Mouse (Mus musculus): ENCODE results near the gene Rnf217. TPM values are rescaled to one million over a fixed set of nuclear protein-coding genes. Genes with fewer than 3 reads are reported as not detected.

The Rnf217 gene
- 0.55 and 0.67 TPM in 2 replicates for polyA plus RNA-seq (2014; fragmentation: Nextera tagmentation; extraction: Ambion mirVana)

- peak within 1 kb of the TSS; percentile 80 for H3K4me2 ChIP-seq
- no peaks in the 10 kb centered on the region for H3K36me3 ChIP-seq (ENCODE audit: control insufficient read depth, insufficient read depth, low read length)
- H3K9me3 ChIP-seq (ENCODE audit: control insufficient read depth, low read length): no peaks in the 10 kb centered on the region
- H3K27me3 ChIP-seq (replicated peaks; ENCODE audit: control insufficient read depth, insufficient read depth, low read length): peaks cover 24% of the 10 kb centered on the region
- peak; percentile 72 for DNase-seq (ENCODE audit: low spot score)
- H3K27ac ChIP-seq (ENCODE audit: low read depth, low read length): no peak within 1 kb of the TSS; the same call in 1 of the 2 replicates
- under 1% methylated on average over 75 of the region's 106 CpGs for WGBS
- peaks cover 5% of the 10 kb centered on the region for H3K4me1 ChIP-seq (replicated peaks; ENCODE audit: control insufficient read depth, insufficient read depth, low read length)
- peak; percentile 76 for ATAC-seq (replicated peaks; ENCODE audit: low FRiP score)
- peak within 1 kb of the TSS; percentile 71 for H3K4me3 ChIP-seq (ENCODE audit: low read depth, low read length)
- H3K9ac ChIP-seq (ENCODE audit: low read depth, low read length): peak within 1 kb of the TSS; percentile 76
These were observed at the start of gene Rnf217 for GRCm38 (mm10) chr10:31609066-31609961. TSS of gene Rnf217 (minus strand) at chr10:31609184.

GRCm38 (mm10) chr10:31647270-31647669, 38.3 kb upstream of the Rnf217 start:
- DNase-seq (ENCODE audit: low spot score): no peak
- no peak overlapping the region for H3K4me2 ChIP-seq
- 67% methylated on average over 3 of the region's 3 CpGs for WGBS
- H3K9ac ChIP-seq (ENCODE audit: low read depth, low read length): no peak overlapping the region
- no peak for ATAC-seq (replicated peaks; ENCODE audit: low FRiP score)
- H3K27me3 ChIP-seq (replicated peaks; ENCODE audit: control insufficient read depth, insufficient read depth, low read length): no peaks in the 10 kb centered on the region
- no peaks in the 10 kb centered on the region for H3K9me3 ChIP-seq (ENCODE audit: control insufficient read depth, low read length)
- H3K4me3 ChIP-seq (ENCODE audit: low read depth, low read length): no peak overlapping the region
- H3K36me3 ChIP-seq (ENCODE audit: control insufficient read depth, insufficient read depth, low read length): no peaks in the 10 kb centered on the region
- H3K4me1 ChIP-seq (replicated peaks; ENCODE audit: control insufficient read depth, insufficient read depth, low read length): no peaks in the 10 kb centered on the region
- H3K27ac ChIP-seq (ENCODE audit: low read depth, low read length): no peak overlapping the region

- Histone ChIP-seq H3K27ac (ENCODE audit: low read depth, low read length) (no peak overlapping the region), H3K9ac (ENCODE audit: low read depth, low read length) (no peak overlapping the region), H3K4me2 (no peak overlapping the region), H3K9me3 (ENCODE audit: control insufficient read depth, low read length) (no peaks in the 10 kb centered on the region), H3K4me1 (replicated peaks; ENCODE audit: control insufficient read depth, insufficient read depth, low read length) (no peaks in the 10 kb centered on the region), H3K27me3 (replicated peaks; ENCODE audit: control insufficient read depth, insufficient read depth, low read length) (no peaks in the 10 kb centered on the region), H3K4me3 (ENCODE audit: low read depth, low read length) (no peak overlapping the region), H3K36me3 (ENCODE audit: control insufficient read depth, insufficient read depth, low read length) (no peaks in the 10 kb centered on the region)
- ATAC-seq (replicated peaks; ENCODE audit: low FRiP score): no peak
- no peak for DNase-seq (ENCODE audit: low spot score)
- 65% methylated on average over 1 of the region's 1 CpGs for WGBS
These were observed 37.1 kb upstream of the Rnf217 start for GRCm38 (mm10) chr10:31646083-31646482.

GRCm38 (mm10) chr10:31635098-31635497, 26.1 kb upstream of the Rnf217 start:
- Histone ChIP-seq H3K27me3 (replicated peaks; ENCODE audit: control insufficient read depth, insufficient read depth, low read length) (no peaks in the 10 kb centered on the region), H3K27ac (ENCODE audit: low read depth, low read length) (no peak overlapping the region), H3K4me3 (ENCODE audit: low read depth, low read length) (no peak overlapping the region), H3K9me3 (ENCODE audit: control insufficient read depth, low read length) (no peaks in the 10 kb centered on the region), H3K9ac (ENCODE audit: low read depth, low read length) (no peak overlapping the region), H3K36me3 (ENCODE audit: control insufficient read depth, insufficient read depth, low read length) (no peaks in the 10 kb centered on the region), H3K4me1 (replicated peaks; ENCODE audit: control insufficient read depth, insufficient read depth, low read length) (no peaks in the 10 kb centered on the region), H3K4me2 (no peak overlapping the region)
- 77% methylated on average over 3 of the region's 3 CpGs for WGBS
- no peak for DNase-seq (ENCODE audit: low spot score)
- no peak for ATAC-seq (replicated peaks; ENCODE audit: low FRiP score)

GRCm38 (mm10) chr10:31632005-31632404, 23.0 kb upstream of the Rnf217 start:
- Histone ChIP-seq H3K9me3 (ENCODE audit: control insufficient read depth, low read length) (no peaks in the 10 kb centered on the region), H3K9ac (ENCODE audit: low read depth, low read length) (no peak overlapping the region), H3K27ac (ENCODE audit: low read depth, low read length) (no peak overlapping the region), H3K4me1 (replicated peaks; ENCODE audit: control insufficient read depth, insufficient read depth, low read length) (no peaks in the 10 kb centered on the region), H3K36me3 (ENCODE audit: control insufficient read depth, insufficient read depth, low read length) (no peaks in the 10 kb centered on the region), H3K27me3 (replicated peaks; ENCODE audit: control insufficient read depth, insufficient read depth, low read length) (no peaks in the 10 kb centered on the region), H3K4me3 (ENCODE audit: low read depth, low read length) (no peak overlapping the region), H3K4me2 (no peak overlapping the region)
- DNase-seq (ENCODE audit: low spot score): no peak
- WGBS: 87% methylated on average over 1 of the region's 1 CpGs
- no peak for ATAC-seq (replicated peaks; ENCODE audit: low FRiP score)

- no peak overlapping the region for H3K9ac ChIP-seq (ENCODE audit: low read depth, low read length)
- 58% methylated on average over 2 of the region's 2 CpGs for WGBS
- H3K4me1 ChIP-seq (replicated peaks; ENCODE audit: control insufficient read depth, insufficient read depth, low read length): no peaks in the 10 kb centered on the region
- H3K27ac ChIP-seq (ENCODE audit: low read depth, low read length): no peak overlapping the region
- 0 out of 2 replicates have a peak, but pooled peaks cover 3% of the 10 kb centered on the region for H3K27me3 ChIP-seq (replicated peaks; ENCODE audit: control insufficient read depth, insufficient read depth, low read length)
- no peak overlapping the region for H3K4me2 ChIP-seq
- H3K36me3 ChIP-seq (ENCODE audit: control insufficient read depth, insufficient read depth, low read length): no peaks in the 10 kb centered on the region
- H3K4me3 ChIP-seq (ENCODE audit: low read depth, low read length): no peak overlapping the region
- ATAC-seq (replicated peaks; ENCODE audit: low FRiP score) (no peak), DNase-seq (ENCODE audit: low spot score) (no peak)
- no peaks in the 10 kb centered on the region for H3K9me3 ChIP-seq (ENCODE audit: control insufficient read depth, low read length)
These were observed 6.4 kb upstream of the Rnf217 start for GRCm38 (mm10) chr10:31615355-31615754.

GRCm38 (mm10) chr10:31614111-31614510, 5.1 kb upstream of the Rnf217 start:
- H3K27ac ChIP-seq (ENCODE audit: low read depth, low read length): no peak overlapping the region
- no peak overlapping the region for H3K4me3 ChIP-seq (ENCODE audit: low read depth, low read length)
- no peaks in the 10 kb centered on the region for H3K36me3 ChIP-seq (ENCODE audit: control insufficient read depth, insufficient read depth, low read length)
- no peaks in the 10 kb centered on the region for H3K4me1 ChIP-seq (replicated peaks; ENCODE audit: control insufficient read depth, insufficient read depth, low read length)
- H3K9ac ChIP-seq (ENCODE audit: low read depth, low read length): no peak overlapping the region
- ATAC-seq (replicated peaks; ENCODE audit: low FRiP score): no peak
- 71% methylated on average over 1 of the region's 1 CpGs for WGBS
- H3K9me3 ChIP-seq (ENCODE audit: control insufficient read depth, low read length): no peaks in the 10 kb centered on the region
- H3K4me2 ChIP-seq: no peak overlapping the region
- H3K27me3 ChIP-seq (replicated peaks; ENCODE audit: control insufficient read depth, insufficient read depth, low read length): peaks cover 13% of the 10 kb centered on the region
- no peak for DNase-seq (ENCODE audit: low spot score)

GRCm38 (mm10) chr10:31608441-31609065, 431 bp downstream of the Rnf217 start:
- Histone ChIP-seq H3K9ac (ENCODE audit: low read depth, low read length) (peak overlapping the region; percentile 76), H3K4me3 (ENCODE audit: low read depth, low read length) (peak overlapping the region; percentile 71), H3K4me1 (replicated peaks; ENCODE audit: control insufficient read depth, insufficient read depth, low read length) (peaks cover 5% of the 10 kb centered on the region), H3K36me3 (ENCODE audit: control insufficient read depth, insufficient read depth, low read length) (no peaks in the 10 kb centered on the region), H3K27ac (ENCODE audit: low read depth, low read length) (no peak overlapping the region), H3K27me3 (replicated peaks; ENCODE audit: control insufficient read depth, insufficient read depth, low read length) (peaks cover 24% of the 10 kb centered on the region), H3K4me2 (peak overlapping the region; percentile 80), H3K9me3 (ENCODE audit: control insufficient read depth, low read length) (no peaks in the 10 kb centered on the region)
- 3% methylated on average over 50 of the region's 60 CpGs for WGBS
- ATAC-seq (replicated peaks; ENCODE audit: low FRiP score): peak; percentile 32
- peak; percentile 57 for DNase-seq (ENCODE audit: low spot score)
